Mouse (Mus musculus) hindbrain, embryonic 10.5 days (tissue): ENCODE measurements around the gene Ptov1. TPM values are rescaled to one million over a fixed set of nuclear protein-coding genes. Genes with fewer than 3 reads are reported as not detected.
A peak's percentile ranks its signal among the peaks of the same experiment; 100 is the strongest.

Source experiments
- DNase-seq: peaks from one replicate; pipeline ENCODE4 v3.0.0-alpha.2; 2017; ENCODE audit warnings: low spot score
- H3K27ac ChIP-seq: fragments of 300-500 bp; sonication (generic); 2 replicates; pipeline ENCODE4 v1.5.1; 2016; ENCODE audit warnings: mild to moderate bottlenecking, moderate library complexity
- H3K27me3 ChIP-seq: fragments of 300-500 bp; sonication (generic); 2 replicates; pipeline ENCODE4 v1.6.1; 2016; ENCODE audit warnings: mild to moderate bottlenecking; ENCODE audit not compliant: poor library complexity, insufficient read depth, severe bottlenecking
- H3K36me3 ChIP-seq: fragments of 300-500 bp; sonication (generic); 2 replicates; pipeline ENCODE4 v1.6.1; 2016; ENCODE audit warnings: mild to moderate bottlenecking, moderate library complexity
- H3K4me1 ChIP-seq: fragments of 300-500 bp; sonication (generic); replicated peaks from 2 replicates; pipeline ENCODE4 v1.6.1; 2016; ENCODE audit warnings: mild to moderate bottlenecking
- H3K4me3 ChIP-seq: fragments of 300-500 bp; sonication (generic); 2 replicates; pipeline ENCODE4 v1.5.1; 2016; ENCODE audit warnings: mild to moderate bottlenecking, moderate library complexity
- H3K9me3 ChIP-seq: fragments of 300-500 bp; sonication (generic); 2 replicates; pipeline ENCODE4 v1.6.1; 2016; ENCODE audit warnings: mild to moderate bottlenecking, moderate library complexity
- WGBS: fragments of 180-500 bp; shearing (Covaris S2); methylation state at CpG from one replicate; pipeline ENCODE4 v1.1.7; 2016; 5-methylcytosine and 5-hydroxymethylcytosine counted together
- polyA plus RNA-seq: library from polyadenylated mRNA; unstranded; fragments of >200 nt; fragmentation: Nextera tagmentation; extraction: Ambion mirVana; gene quantifications from 2 replicates; pipeline ENCODE4 v1.2.1, GENCODE M21; 2016

The Ptov1 gene
- polyA plus RNA-seq, 1 experiment from 2014 or later = 579 TPM

- 1% methylated on average over 34 of the region's 34 CpGs for WGBS
- H3K9me3 ChIP-seq = no peaks in the 10 kb centered on the region
- peak within 1 kb of the TSS; percentile 80 for H3K4me3 ChIP-seq
- peaks cover 28% of the 10 kb centered on the region for H3K36me3 ChIP-seq
- H3K4me1 ChIP-seq = peaks cover 77% of the 10 kb centered on the region
- DNase-seq = peak; percentile 93
- peak within 1 kb of the TSS; percentile 96 for H3K27ac ChIP-seq
- H3K27me3 ChIP-seq = no peaks in the 10 kb centered on the region
Observed at GRCm38 (mm10) chr7:44895593-44896434, 26.2 kb upstream of the Ptov1 start, which contains the start of gene Fuz. Gene Fuz, plus strand, starts transcription at chr7:44896079.

GRCm38 (mm10) chr7:44895206-44895592, 25.6 kb upstream of the Ptov1 start:
- Histone ChIP-seq H3K36me3 (peaks cover 28% of the 10 kb centered on the region), H3K27ac (peak overlapping the region; percentile 96), H3K27me3 (no peaks in the 10 kb centered on the region), H3K9me3 (no peaks in the 10 kb centered on the region), H3K4me3 (peak overlapping the region; percentile 80), H3K4me1 (peaks cover 77% of the 10 kb centered on the region)
- no peak for DNase-seq
- WGBS = 55% methylated on average over 7 of the region's 7 CpGs

- Histone ChIP-seq H3K27me3 (no peaks in the 10 kb centered on the region), H3K9me3 (no peaks in the 10 kb centered on the region), H3K4me3 (no peak overlapping the region), H3K36me3 (peaks cover 28% of the 10 kb centered on the region), H3K27ac (peak overlapping the region; percentile 45; the same call in 1 of the 2 replicates), H3K4me1 (peaks cover 75% of the 10 kb centered on the region)
- 88% methylated on average over 3 of the region's 3 CpGs for WGBS
- DNase-seq = no peak
Observed at GRCm38 (mm10) chr7:44894175-44894574, 24.6 kb upstream of the Ptov1 start.

GRCm38 (mm10) chr7:44893197-44893596, 23.6 kb upstream of the Ptov1 start:
- Histone ChIP-seq H3K9me3 (no peaks in the 10 kb centered on the region), H3K4me3 (peak overlapping the region; percentile 88), H3K27ac (peak overlapping the region; percentile 96), H3K4me1 (peaks cover 72% of the 10 kb centered on the region), H3K36me3 (peaks cover 30% of the 10 kb centered on the region), H3K27me3 (no peaks in the 10 kb centered on the region)
- 26% methylated on average over 8 of the region's 8 CpGs for WGBS
- peak; percentile 24 for DNase-seq

GRCm38 (mm10) chr7:44892276-44892921, 22.8 kb upstream of the Ptov1 start, which contains the start of gene Med25:
Gene Med25, minus strand, starts transcription at chr7:44892712.
- H3K27ac ChIP-seq = peak within 1 kb of the TSS; percentile 96
- no peaks in the 10 kb centered on the region for H3K27me3 ChIP-seq
- no peaks in the 10 kb centered on the region for H3K9me3 ChIP-seq
- H3K4me1 ChIP-seq = peaks cover 64% of the 10 kb centered on the region
- WGBS = under 1% methylated on average over 56 of the region's 56 CpGs
- DNase-seq = peak; percentile 96
- peaks cover 36% of the 10 kb centered on the region for H3K36me3 ChIP-seq
- H3K4me3 ChIP-seq = peak within 1 kb of the TSS; percentile 88

- Histone ChIP-seq H3K27me3 (no peaks in the 10 kb centered on the region), H3K36me3 (peaks cover 44% of the 10 kb centered on the region), H3K4me3 (peak overlapping the region; percentile 88), H3K9me3 (no peaks in the 10 kb centered on the region), H3K4me1 (peaks cover 63% of the 10 kb centered on the region), H3K27ac (peak overlapping the region; percentile 96)
- no peak for DNase-seq
- WGBS = 22% methylated on average over 6 of the region's 6 CpGs
Observed at GRCm38 (mm10) chr7:44891611-44892010, 22.0 kb upstream of the Ptov1 start.

- Histone ChIP-seq H3K27me3 (no peaks in the 10 kb centered on the region), H3K9me3 (no peaks in the 10 kb centered on the region), H3K4me1 (peaks cover 63% of the 10 kb centered on the region), H3K36me3 (peaks cover 52% of the 10 kb centered on the region), H3K4me3 (peak overlapping the region; percentile 88), H3K27ac (peak overlapping the region; percentile 96; the same call in 1 of the 2 replicates)
- DNase-seq = no peak
- WGBS = 93% methylated on average over 4 of the region's 4 CpGs
Observed at GRCm38 (mm10) chr7:44890737-44891136, 21.1 kb upstream of the Ptov1 start.

- H3K4me3 ChIP-seq = peak overlapping the region; percentile 88
- H3K36me3 ChIP-seq = peaks cover 58% of the 10 kb centered on the region
- no peaks in the 10 kb centered on the region for H3K27me3 ChIP-seq
- WGBS = 90% methylated on average over 6 of the region's 7 CpGs
- DNase-seq = no peak
- peaks cover 61% of the 10 kb centered on the region for H3K4me1 ChIP-seq
- no peak overlapping the region for H3K27ac ChIP-seq
- no peaks in the 10 kb centered on the region for H3K9me3 ChIP-seq
Observed at GRCm38 (mm10) chr7:44890180-44890579, 20.6 kb upstream of the Ptov1 start.

GRCm38 (mm10) chr7:44888256-44889105, 18.9 kb upstream of the Ptov1 start:
- 94% methylated on average over 13 of the region's 13 CpGs for WGBS

GRCm38 (mm10) chr7:44886964-44887363, 17.4 kb upstream of the Ptov1 start:
- no peaks in the 10 kb centered on the region for H3K9me3 ChIP-seq
- H3K27ac ChIP-seq = no peak overlapping the region
- H3K27me3 ChIP-seq = no peaks in the 10 kb centered on the region
- H3K4me3 ChIP-seq = no peak overlapping the region
- WGBS = 92% methylated on average over 7 of the region's 7 CpGs
- no peak for DNase-seq
- H3K4me1 ChIP-seq = peaks cover 41% of the 10 kb centered on the region
- H3K36me3 ChIP-seq = peaks cover 90% of the 10 kb centered on the region

More at GRCm38 (mm10) chr7:44888256-44889105, 18.9 kb upstream of the Ptov1 start:
- no peak for DNase-seq
- peaks cover 75% of the 10 kb centered on the region for H3K36me3 ChIP-seq
- peak overlapping the region; percentile 20; the same call in 1 of the 2 replicates for H3K4me3 ChIP-seq
- H3K27me3 ChIP-seq = no peaks in the 10 kb centered on the region
- H3K4me1 ChIP-seq = peaks cover 46% of the 10 kb centered on the region
- H3K9me3 ChIP-seq = no peaks in the 10 kb centered on the region
- no peak overlapping the region for H3K27ac ChIP-seq

GRCm38 (mm10) chr7:44884637-44885036, 15.0 kb upstream of the Ptov1 start:
- Histone ChIP-seq H3K27me3 (no peaks in the 10 kb centered on the region), H3K4me1 (peaks cover 26% of the 10 kb centered on the region; the same call in 1 of the 2 replicates), H3K36me3 (peaks cover 98% of the 10 kb centered on the region), H3K27ac (no peak overlapping the region), H3K4me3 (no peak overlapping the region; the same call in 1 of the 2 replicates), H3K9me3 (no peaks in the 10 kb centered on the region)
- 95% methylated on average over 5 of the region's 5 CpGs for WGBS
- DNase-seq = no peak

- H3K4me1 ChIP-seq = peaks cover 16% of the 10 kb centered on the region; the same call in 1 of the 2 replicates
- no peak overlapping the region for H3K27ac ChIP-seq
- no peaks in the 10 kb centered on the region for H3K9me3 ChIP-seq
- H3K4me3 ChIP-seq = no peak overlapping the region
- WGBS = 94% methylated on average over 3 of the region's 3 CpGs
- peaks cover 98% of the 10 kb centered on the region for H3K36me3 ChIP-seq
- no peaks in the 10 kb centered on the region for H3K27me3 ChIP-seq
- DNase-seq = no peak
Observed at GRCm38 (mm10) chr7:44883036-44883435, 13.4 kb upstream of the Ptov1 start.
